ENCODE assay signal across 30 mouse cellular contexts in genomic region chr4:45917091-45917490, GRCm38 (mm10). TPM values are rescaled to one million over a fixed set of nuclear protein-coding genes. Genes with fewer than 3 reads are reported as not detected.
A peak's percentile ranks its signal among the peaks of the same experiment; 100 is the strongest.
DNase-seq lines count a peak whose midpoint lies in the region; ATAC-seq and TF ChIP-seq lines count a peak whose summit lies in the region.
"Had no signal": no experiment of that assay in that cellular context is flagged by ENCODE, and none has a peak within 500 bp of the region (broad histone marks: within the 10 kb centered on the region; RNA-seq: fewer than 3 reads in every experiment).

No protein-coding gene starts in this region.

- no peaks in the 10 kb centered on the region for H3K27me3 ChIP-seq in heart, postnatal 0 days (ENCODE audit: control insufficient read depth, insufficient read depth, low read length)
- peaks cover 3% of the 10 kb centered on the region; the same call in 1 of the 2 replicates for H3K27me3 ChIP-seq in heart, embryonic 12.5 days (replicated peaks)
- H3K27me3 ChIP-seq: embryonic facial prominence, embryonic 13.5 days; forebrain, embryonic 15.5 days; hindbrain, embryonic 15.5 days; stomach, embryonic 15.5 days had no signal

- 38% methylated on average over 7 of the region's 7 CpGs for WGBS in heart, postnatal 0 days
- WGBS in heart, embryonic 12.5 days, result 54% methylated on average over 7 of the region's 7 CpGs

- H3K9ac ChIP-seq in heart, postnatal 0 days (replicated peaks; ENCODE audit: low read depth, low read length), result no peak overlapping the region
- H3K9ac ChIP-seq in heart, embryonic 12.5 days, result no peak overlapping the region
- H3K9ac ChIP-seq: embryonic facial prominence, embryonic 13.5 days; forebrain, embryonic 15.5 days; hindbrain, embryonic 15.5 days; liver, embryonic 14.5 days; stomach, embryonic 15.5 days had no signal

- no peak overlapping the region for H3K27ac ChIP-seq in heart, postnatal 0 days (ENCODE audit: low read depth)
- H3K27ac ChIP-seq in heart, embryonic 12.5 days (ENCODE audit: poor library complexity, severe bottlenecking), result no peak overlapping the region; the same call in 1 of the 2 replicates
- H3K27ac ChIP-seq: embryonic facial prominence, embryonic 13.5 days; forebrain, embryonic 10.5 days; forebrain, embryonic 15.5 days; gastrocnemius, adult 2 months; hindbrain, embryonic 10.5 days; hindbrain, embryonic 15.5 days; liver, embryonic 14.5 days; macrophage; stomach, embryonic 15.5 days had no signal

- DNase-seq in adrenal gland, adult 2 months, result peak; percentile 59
- DNase-seq in adrenal gland, adult 8-10 months, result no peak
- peak; percentile 8 for DNase-seq in heart, postnatal 0 days (ENCODE audit: low spot score)
- DNase-seq in lung, postnatal 10 days, result peak; percentile 42
- no peak for DNase-seq in lung, adult 18-20 months
- peak; percentile 4 for DNase-seq in lung, postnatal 36 days
- no peak for DNase-seq in frontal cortex, postnatal 25 days (ENCODE audit: low spot score in 2 of 2)
- DNase-seq: adrenal gland, postnatal 25 days; cerebellum, adult 9-10 months; cerebellum, postnatal 36 days; gastrocnemius, adult 2 months; gastrocnemius, postnatal 36 days; kidney, adult 11 months; kidney, postnatal 14 days; liver; midbrain, embryonic 14.5 days; thymus, adult 18-20 months; thymus, postnatal 25 days had no signal

- no peak for TF ChIP-seq CTCF in heart, postnatal 0 days (IDR thresholded peaks at IDR 0.05; ENCODE audit: low read depth)

- no peaks in the 10 kb centered on the region for H3K4me1 ChIP-seq in heart, postnatal 0 days (ENCODE audit: control insufficient read depth, insufficient read depth)
- no peaks in the 10 kb centered on the region; the same call in 1 of the 2 replicates for H3K4me1 ChIP-seq in heart, embryonic 12.5 days (replicated peaks)
- H3K4me1 ChIP-seq: embryonic facial prominence, embryonic 13.5 days; forebrain, embryonic 10.5 days; forebrain, embryonic 15.5 days; hindbrain, embryonic 10.5 days; hindbrain, embryonic 15.5 days; stomach, embryonic 15.5 days had no signal

- no peak overlapping the region for H3K4me3 ChIP-seq in heart, postnatal 0 days (ENCODE audit: low read depth, low read length)
- no peak overlapping the region for H3K4me3 ChIP-seq in heart, embryonic 12.5 days
- H3K4me3 ChIP-seq: embryonic facial prominence, embryonic 13.5 days; forebrain, embryonic 10.5 days; forebrain, embryonic 15.5 days; gastrocnemius, adult 2 months; hindbrain, embryonic 10.5 days; hindbrain, embryonic 15.5 days; stomach, embryonic 15.5 days had no signal

- H3K4me2 ChIP-seq in heart, postnatal 0 days (ENCODE audit: low read depth, low read length), result no peak overlapping the region
- no peak overlapping the region for H3K4me2 ChIP-seq in heart, embryonic 12.5 days
- H3K4me2 ChIP-seq: embryonic facial prominence, embryonic 13.5 days; forebrain, embryonic 15.5 days; hindbrain, embryonic 15.5 days; stomach, embryonic 15.5 days had no signal

- H3K36me3 ChIP-seq in heart, postnatal 0 days (replicated peaks; ENCODE audit: control insufficient read depth, insufficient read depth, low read length), result no peaks in the 10 kb centered on the region
- H3K36me3 ChIP-seq in heart, embryonic 12.5 days, result no peaks in the 10 kb centered on the region
- H3K36me3 ChIP-seq: embryonic facial prominence, embryonic 13.5 days; forebrain, embryonic 10.5 days; forebrain, embryonic 15.5 days; hindbrain, embryonic 10.5 days; hindbrain, embryonic 15.5 days; stomach, embryonic 15.5 days had no signal

- no peaks in the 10 kb centered on the region for H3K9me3 ChIP-seq in heart, postnatal 0 days (replicated peaks; ENCODE audit: control insufficient read depth, low read length)
- 0 out of 2 replicates have a peak, but pooled peaks cover 5% of the 10 kb centered on the region for H3K9me3 ChIP-seq in heart, embryonic 12.5 days (replicated peaks)
- H3K9me3 ChIP-seq: embryonic facial prominence, embryonic 13.5 days; forebrain, embryonic 10.5 days; forebrain, embryonic 15.5 days; hindbrain, embryonic 10.5 days; hindbrain, embryonic 15.5 days; stomach, embryonic 15.5 days had no signal

- no peak for TF ChIP-seq EP300 in heart, postnatal 0 days (IDR thresholded peaks at IDR 0.05; ENCODE audit: low read depth)

- no peak for ATAC-seq in heart, postnatal 0 days (ENCODE audit: insufficient read depth, low read depth)
- no peak for ATAC-seq in heart, embryonic 12.5 days (ENCODE audit: insufficient number of reproducible peaks, low FRiP score)
- ATAC-seq: forebrain, embryonic 15.5 days; inflammation-experienced regulatory T-cells, adult 6 months had no signal

RNA-seq across cellular contexts. Expression of gene Ccdc180, which starts 27.0 kb away (rescaled TPM):
- under 1 TPM in 1 of 2 experiments, not detected in 1; 0.28 TPM for total RNA-seq in adrenal gland, adult 2 months (2021)
- not detected in 2 replicates for polyA plus RNA-seq in adrenal gland, adult 2 months (2012; rRNA removed)
- total RNA-seq in adrenal gland, adult 8-10 months (2022), result under 1 TPM in 3 of 4 experiments, not detected in 1; 0.08 to 0.59 (median 0.56) TPM
- 0.46 TPM in 1 of 2 replicates, not detected in the other for total RNA-seq in heart, postnatal 0 days (2014; rRNA removed; ENCODE audit: low replicate concordance)
- 0.10 and 0.12 TPM in 2 replicates for polyA plus RNA-seq in heart, postnatal 0 days (2015; fragmentation: Nextera tagmentation; extraction: Ambion mirVana)
- polyA plus RNA-seq in heart, embryonic 12.5 days (2016; fragmentation: Nextera tagmentation; extraction: Ambion mirVana), result 0.15 and 0.18 TPM in 2 replicates
- total RNA-seq: gastrocnemius, adult 2 months; gastrocnemius, postnatal 36 days; monocyte, adult 5-6 weeks had no signal
- polyA plus RNA-seq: embryonic facial prominence, embryonic 13.5 days; limb, embryonic 11.5 days had no signal

RNA-seq across cellular contexts. Expression of gene Tdrd7, which starts 48.0 kb away (rescaled TPM):
- total RNA-seq in adrenal gland, adult 2 months (2021), result 10 to 100 TPM; 22.5 to 30.1 TPM
- 5.4 and 5.6 TPM in 2 replicates for polyA plus RNA-seq in adrenal gland, adult 2 months (2012; rRNA removed)
- total RNA-seq in adrenal gland, adult 8-10 months (2022), result 10 to 100 TPM; 30.0 to 39.1 (median 32.4) TPM
- 18.7 and 45.8 TPM in 2 replicates for total RNA-seq in heart, postnatal 0 days (2014; rRNA removed; ENCODE audit: low replicate concordance)
- polyA plus RNA-seq in heart, postnatal 0 days (2015; fragmentation: Nextera tagmentation; extraction: Ambion mirVana), result 13.1 and 17.3 TPM in 2 replicates
- 20.9 and 22.3 TPM in 2 replicates for polyA plus RNA-seq in heart, embryonic 12.5 days (2016; fragmentation: Nextera tagmentation; extraction: Ambion mirVana)

Comparison
In these comparisons a context has a peak if more than half of its experiments do, and no peak if none do; other contexts are left out.
1. DNase-seq: peak in adrenal gland, adult 2 months (single experiment), heart, postnatal 0 days (single experiment), lung, postnatal 10 days (single experiment) and lung, postnatal 36 days (single experiment); none in adrenal gland, adult 8-10 months (single experiment), lung, adult 18-20 months (0 of 2) and frontal cortex, postnatal 25 days (0 of 2).